Mouse (Mus musculus): ENCODE data around the gene Crebl2. TPM values are rescaled to one million over a fixed set of nuclear protein-coding genes. Genes with fewer than 3 reads are reported as not detected.

Gene Crebl2
- polyA plus RNA-seq, 1 experiment = 47.6 TPM

- TF ChIP-seq CTCF (IDR thresholded peaks at IDR 0.05; ENCODE audit: borderline replicate concordance, insufficient read depth, low read depth, low read length) (no peak), POLR2A (IDR thresholded peaks at IDR 0.05; ENCODE audit: borderline replicate concordance, insufficient read depth, low read length) (no peak)
- no peak for DNase-seq
- Histone ChIP-seq H3K4me3 (replicated peaks; ENCODE audit: insufficient read depth, low read depth, low read length) (no peak overlapping the region), H3K4me1 (ENCODE audit: control insufficient read depth, insufficient read depth, low read length) (peaks cover 19% of the 10 kb centered on the region), H3K27ac (ENCODE audit: insufficient read depth, low read length) (no peak overlapping the region), H3K27me3 (ENCODE audit: control insufficient read depth, insufficient read depth, low read length) (no peaks in the 10 kb centered on the region)
- WGBS = 90% methylated on average over 4 of the region's 4 CpGs
Observed at GRCm38 (mm10) chr6:134877276-134877675, 47.3 kb downstream of the Crebl2 start.

GRCm38 (mm10) chr6:134877892-134878291, 47.9 kb downstream of the Crebl2 start:
- DNase-seq = peak; percentile 64 to 87
- Histone ChIP-seq H3K27me3 (ENCODE audit: control insufficient read depth, insufficient read depth, low read length) (no peaks in the 10 kb centered on the region), H3K4me1 (ENCODE audit: control insufficient read depth, insufficient read depth, low read length) (peaks cover 19% of the 10 kb centered on the region), H3K27ac (ENCODE audit: insufficient read depth, low read length) (no peak overlapping the region), H3K4me3 (replicated peaks; ENCODE audit: insufficient read depth, low read depth, low read length) (no peak overlapping the region)
- no peak for TF ChIP-seq CTCF (IDR thresholded peaks at IDR 0.05; ENCODE audit: borderline replicate concordance, insufficient read depth, low read depth, low read length)
- TF ChIP-seq POLR2A (IDR thresholded peaks at IDR 0.05; ENCODE audit: borderline replicate concordance, insufficient read depth, low read length) = no peak
- 24% methylated on average over 1 of the region's 1 CpGs for WGBS

DNA sequence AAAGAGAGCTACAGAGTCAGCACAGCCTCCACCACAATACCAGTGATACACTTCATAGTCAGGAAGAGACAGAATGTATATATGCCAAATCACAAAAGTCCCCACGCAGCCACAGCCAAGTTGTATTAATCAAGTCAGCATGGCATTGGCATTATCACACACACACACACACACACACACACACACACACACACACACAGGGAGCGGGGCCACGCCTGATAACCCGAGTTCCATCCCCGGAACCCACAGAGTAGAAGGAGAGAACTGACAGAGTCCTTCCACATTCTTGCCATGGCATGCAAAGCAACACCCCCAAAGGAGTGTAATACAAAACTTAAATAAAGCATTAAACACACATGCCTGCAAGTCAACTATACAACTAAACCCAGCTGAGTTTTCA, 49.6 kb downstream of the Crebl2 start:
- Histone ChIP-seq H3K27me3 (ENCODE audit: control insufficient read depth, insufficient read depth, low read length) (no peaks in the 10 kb centered on the region), H3K4me3 (replicated peaks; ENCODE audit: insufficient read depth, low read depth, low read length) (no peak overlapping the region), H3K4me1 (ENCODE audit: control insufficient read depth, insufficient read depth, low read length) (peaks cover 19% of the 10 kb centered on the region), H3K27ac (ENCODE audit: insufficient read depth, low read length) (no peak overlapping the region)
- 63% methylated on average over 5 of the region's 5 CpGs for WGBS
- no peak for TF ChIP-seq POLR2A (IDR thresholded peaks at IDR 0.05; ENCODE audit: borderline replicate concordance, insufficient read depth, low read length)
- TF ChIP-seq CTCF (IDR thresholded peaks at IDR 0.05; ENCODE audit: borderline replicate concordance, insufficient read depth, low read depth, low read length) = no peak
- no peak for DNase-seq

DNA sequence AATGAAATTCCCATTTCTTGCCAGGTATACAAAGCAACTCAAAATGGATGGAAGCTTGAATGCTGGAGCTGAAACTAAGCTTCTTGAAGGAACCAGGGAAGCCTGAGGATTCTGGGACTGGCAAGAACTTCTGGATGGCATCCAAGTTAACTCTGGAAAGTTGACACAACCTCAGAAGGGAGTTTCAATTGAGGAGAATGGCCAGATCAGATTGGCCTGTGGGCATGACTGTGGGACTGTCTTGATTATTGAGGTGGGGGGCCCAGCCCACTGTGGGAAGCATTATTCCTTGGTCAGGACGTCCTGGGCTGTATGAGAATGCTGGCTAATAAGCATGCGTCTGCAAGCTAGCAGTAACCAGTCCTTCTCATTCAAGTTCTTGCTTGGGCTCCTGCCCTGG, 50.1 kb downstream of the Crebl2 start:
- Histone ChIP-seq H3K4me1 (ENCODE audit: control insufficient read depth, insufficient read depth, low read length) (peaks cover 19% of the 10 kb centered on the region), H3K27me3 (ENCODE audit: control insufficient read depth, insufficient read depth, low read length) (no peaks in the 10 kb centered on the region), H3K4me3 (replicated peaks; ENCODE audit: insufficient read depth, low read depth, low read length) (no peak overlapping the region), H3K27ac (ENCODE audit: insufficient read depth, low read length) (no peak overlapping the region)
- DNase-seq = no peak
- 40% methylated on average over 2 of the region's 2 CpGs for WGBS
- TF ChIP-seq CTCF (IDR thresholded peaks at IDR 0.05; ENCODE audit: borderline replicate concordance, insufficient read depth, low read depth, low read length) (no peak), POLR2A (IDR thresholded peaks at IDR 0.05; ENCODE audit: borderline replicate concordance, insufficient read depth, low read length) (no peak)

DNA sequence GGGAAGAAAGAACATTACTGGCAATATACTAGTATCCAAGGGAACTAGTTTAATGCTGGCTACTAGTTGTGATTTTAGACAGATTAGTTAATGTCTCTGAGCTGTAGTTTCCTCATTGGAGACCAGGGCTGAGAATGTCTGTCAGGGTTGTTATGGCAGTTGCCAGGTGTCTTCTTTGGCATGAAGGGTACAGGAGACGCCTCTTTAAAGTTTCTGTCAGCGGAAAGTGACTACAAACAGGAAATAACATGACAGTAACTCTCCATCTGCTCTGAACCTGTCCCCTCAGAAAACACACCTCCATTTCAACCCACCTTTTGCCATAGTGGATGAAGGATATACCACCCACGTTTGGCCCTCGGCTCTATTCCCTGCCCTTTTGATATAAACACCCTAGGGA, 53.7 kb downstream of the Crebl2 start:
- peaks cover 19% of the 10 kb centered on the region for H3K4me1 ChIP-seq (ENCODE audit: control insufficient read depth, insufficient read depth, low read length)
- no peak for DNase-seq
- 49% methylated on average over 4 of the region's 4 CpGs for WGBS
- no peaks in the 10 kb centered on the region for H3K27me3 ChIP-seq (ENCODE audit: control insufficient read depth, insufficient read depth, low read length)
- TF ChIP-seq CTCF (IDR thresholded peaks at IDR 0.05; ENCODE audit: borderline replicate concordance, insufficient read depth, low read depth, low read length) (no peak), POLR2A (IDR thresholded peaks at IDR 0.05; ENCODE audit: borderline replicate concordance, insufficient read depth, low read length) (no peak)
- H3K27ac ChIP-seq (ENCODE audit: insufficient read depth, low read length) = no peak overlapping the region
- H3K4me3 ChIP-seq (replicated peaks; ENCODE audit: insufficient read depth, low read depth, low read length) = no peak overlapping the region

- H3K4me1 ChIP-seq (ENCODE audit: control insufficient read depth, insufficient read depth, low read length) = peaks cover 16% of the 10 kb centered on the region
- H3K4me3 ChIP-seq (replicated peaks; ENCODE audit: insufficient read depth, low read depth, low read length) = peak overlapping the region; percentile 7
- 83% methylated on average over 2 of the region's 2 CpGs for WGBS
- no peak for DNase-seq
- H3K27me3 ChIP-seq (ENCODE audit: control insufficient read depth, insufficient read depth, low read length) = no peaks in the 10 kb centered on the region
- no peak overlapping the region for H3K27ac ChIP-seq (ENCODE audit: insufficient read depth, low read length)
- no peak for TF ChIP-seq POLR2A (IDR thresholded peaks at IDR 0.05; ENCODE audit: borderline replicate concordance, insufficient read depth, low read length)
- no peak for TF ChIP-seq CTCF (IDR thresholded peaks at IDR 0.05; ENCODE audit: borderline replicate concordance, insufficient read depth, low read depth, low read length)
Observed at GRCm38 (mm10) chr6:134885515-134885914, 55.6 kb downstream of the Crebl2 start.

GRCm38 (mm10) chr6:134886475-134886874, 56.5 kb downstream of the Crebl2 start:
- WGBS = 24% methylated on average over 8 of the region's 8 CpGs
- no peak for DNase-seq
- H3K27ac ChIP-seq (ENCODE audit: insufficient read depth, low read length) = no peak overlapping the region

GRCm38 (mm10) chr6:134887008-134887407, 57.1 kb downstream of the Crebl2 start:
- WGBS = 3% methylated on average over 5 of the region's 5 CpGs
- H3K4me1 ChIP-seq (ENCODE audit: control insufficient read depth, insufficient read depth, low read length) = peaks cover 7% of the 10 kb centered on the region
- peak; percentile 61 to 67 for DNase-seq
- no peaks in the 10 kb centered on the region for H3K27me3 ChIP-seq (ENCODE audit: control insufficient read depth, insufficient read depth, low read length)
- H3K27ac ChIP-seq (ENCODE audit: insufficient read depth, low read length) = peak overlapping the region; percentile 81
- TF ChIP-seq POLR2A (IDR thresholded peaks at IDR 0.05; ENCODE audit: borderline replicate concordance, insufficient read depth, low read length) (no peak), CTCF (IDR thresholded peaks at IDR 0.05; ENCODE audit: borderline replicate concordance, insufficient read depth, low read depth, low read length) (no peak)
- H3K4me3 ChIP-seq (replicated peaks; ENCODE audit: insufficient read depth, low read depth, low read length) = peak overlapping the region; percentile 78

More at GRCm38 (mm10) chr6:134886475-134886874, 56.5 kb downstream of the Crebl2 start:
- no peaks in the 10 kb centered on the region for H3K27me3 ChIP-seq (ENCODE audit: control insufficient read depth, insufficient read depth, low read length)
- TF ChIP-seq CTCF (IDR thresholded peaks at IDR 0.05; ENCODE audit: borderline replicate concordance, insufficient read depth, low read depth, low read length) (no peak), POLR2A (IDR thresholded peaks at IDR 0.05; ENCODE audit: borderline replicate concordance, insufficient read depth, low read length) (no peak)
- peak overlapping the region; percentile 78 for H3K4me3 ChIP-seq (replicated peaks; ENCODE audit: insufficient read depth, low read depth, low read length)
- peaks cover 8% of the 10 kb centered on the region for H3K4me1 ChIP-seq (ENCODE audit: control insufficient read depth, insufficient read depth, low read length)
